Mouse (Mus musculus): ENCODE data around the gene Trir.

DNA sequence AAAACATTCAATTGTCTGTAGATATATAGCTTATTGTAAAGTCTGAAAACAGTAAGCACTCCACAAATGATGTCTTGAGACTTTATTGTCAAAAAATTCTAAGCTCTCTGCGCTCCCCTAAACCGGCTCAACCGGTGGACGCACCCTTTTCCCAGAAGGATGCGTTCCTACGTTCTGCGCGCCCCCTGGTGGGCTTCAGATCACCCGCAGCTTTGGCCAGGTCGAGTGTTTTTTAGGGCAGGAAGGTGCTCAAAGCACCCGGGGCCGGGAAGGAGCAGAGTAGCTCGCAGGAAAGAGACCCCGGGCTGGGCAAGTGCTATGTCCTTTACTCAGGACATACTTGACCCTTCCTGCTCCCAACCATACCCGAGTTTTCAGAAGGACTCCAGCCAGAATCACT lies 36.8 kb upstream of the Trir start:
- peak; percentile 89 for TF ChIP-seq CTCF (conservative IDR thresholded peaks at IDR 0.05; ENCODE audit: low read length)
- no peak for TF ChIP-seq NANOG (IDR thresholded peaks at IDR 0.05; ENCODE audit: borderline replicate concordance, low read length)
- TF ChIP-seq POU5F1 (IDR thresholded peaks at IDR 0.05; ENCODE audit: borderline replicate concordance, low read length) = no peak

All from E14TG2a.4 (cell line).